Mouse (Mus musculus) lung, adult 2 months (tissue): Measurements from ENCODE around the gene Slc22a23.

ENCODE experiments used
- CTCF ChIP-seq: fragments of 200-500 bp; IDR thresholded peaks from 2 replicates; pipeline ENCODE4 v1.5.1; 2011; ENCODE audit warnings: mild to moderate bottlenecking, low read length, control low read depth; ENCODE audit not compliant: insufficient read depth
- POLR2A ChIP-seq: fragments of 200-500 bp; IDR thresholded peaks from 2 replicates; pipeline ENCODE4 v1.6.1; 2011; ENCODE audit warnings: low read depth, mild to moderate bottlenecking, control low read depth, low read length, borderline replicate concordance; ENCODE audit errors: extremely low read depth

GRCm38 (mm10) chr13:34258765-34259164 is 86.2 kb downstream of the Slc22a23 start:
- TF ChIP-seq CTCF (no peak), POLR2A (no peak)
